Mouse (Mus musculus) left cerebral cortex, adult 18-20 months (tissue): ENCODE data around the gene Dmp1. TPM values are rescaled to one million over a fixed set of nuclear protein-coding genes. Genes with fewer than 3 reads are reported as not detected.

Experiments used
- DNase-seq, 2 experiments: peaks; one replicate each; pipeline ENCODE4 v3.0.0; 2021 to 2022; ENCODE audit warnings: low spot score in 2 of 2, mixed read lengths in 1 of 2
- total RNA-seq, 2 experiments: library from RNA; stranded (reverse); gene quantifications; 2 replicates each; pipeline ENCODE4 v1.2.3; 2021

Dmp1 gene
- total RNA-seq, 2 experiments from 2014 or later = 6.7 to 7.2 TPM

DNA sequence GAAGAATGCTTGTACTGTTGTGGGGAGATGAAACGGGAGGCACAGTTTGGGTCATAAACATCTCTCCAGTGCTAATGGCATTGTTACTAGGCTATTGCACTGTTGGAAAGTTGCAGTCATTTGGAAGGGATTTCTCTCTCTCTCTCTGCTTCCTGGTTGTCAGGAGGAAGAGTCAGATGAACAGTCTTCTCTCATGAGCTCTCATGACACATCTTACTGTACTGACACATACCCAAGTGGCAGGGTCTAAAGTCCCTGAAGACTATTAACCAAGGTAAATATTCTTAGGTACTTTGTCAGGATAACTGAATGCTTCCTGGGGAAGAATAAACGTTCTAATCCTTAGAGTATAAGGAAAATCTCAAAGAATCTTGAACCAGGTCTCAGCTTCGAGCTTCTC lies 54.2 kb downstream of the Dmp1 start:
- no peak for DNase-seq

DNA sequence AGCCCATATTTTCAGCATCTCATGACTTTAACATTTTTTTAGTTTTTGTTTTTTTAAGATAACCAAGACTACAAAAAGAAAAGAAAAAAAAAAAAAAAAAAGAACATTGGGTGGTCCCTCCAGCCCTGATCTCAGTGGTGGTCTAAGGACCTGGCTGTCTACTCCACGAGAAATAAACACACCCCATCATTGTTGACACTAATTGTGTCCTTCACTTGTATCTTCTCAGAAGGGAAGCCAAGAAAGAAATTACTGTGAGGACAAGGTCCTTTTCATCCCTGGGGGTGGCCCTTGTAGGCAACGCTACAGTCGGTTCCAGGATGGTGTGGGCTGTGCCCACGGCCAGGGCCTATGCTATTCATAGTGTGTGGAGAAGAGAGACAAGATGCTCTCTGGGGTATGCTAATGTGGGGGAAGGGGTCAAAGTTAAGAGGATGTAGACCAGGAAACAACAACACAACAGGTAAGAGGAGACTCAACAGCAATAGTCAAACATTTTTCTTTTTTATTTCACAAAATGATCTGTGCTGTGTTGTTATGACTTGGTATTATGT lies 59.6 kb downstream of the Dmp1 start:
- DNase-seq = no peak

DNA sequence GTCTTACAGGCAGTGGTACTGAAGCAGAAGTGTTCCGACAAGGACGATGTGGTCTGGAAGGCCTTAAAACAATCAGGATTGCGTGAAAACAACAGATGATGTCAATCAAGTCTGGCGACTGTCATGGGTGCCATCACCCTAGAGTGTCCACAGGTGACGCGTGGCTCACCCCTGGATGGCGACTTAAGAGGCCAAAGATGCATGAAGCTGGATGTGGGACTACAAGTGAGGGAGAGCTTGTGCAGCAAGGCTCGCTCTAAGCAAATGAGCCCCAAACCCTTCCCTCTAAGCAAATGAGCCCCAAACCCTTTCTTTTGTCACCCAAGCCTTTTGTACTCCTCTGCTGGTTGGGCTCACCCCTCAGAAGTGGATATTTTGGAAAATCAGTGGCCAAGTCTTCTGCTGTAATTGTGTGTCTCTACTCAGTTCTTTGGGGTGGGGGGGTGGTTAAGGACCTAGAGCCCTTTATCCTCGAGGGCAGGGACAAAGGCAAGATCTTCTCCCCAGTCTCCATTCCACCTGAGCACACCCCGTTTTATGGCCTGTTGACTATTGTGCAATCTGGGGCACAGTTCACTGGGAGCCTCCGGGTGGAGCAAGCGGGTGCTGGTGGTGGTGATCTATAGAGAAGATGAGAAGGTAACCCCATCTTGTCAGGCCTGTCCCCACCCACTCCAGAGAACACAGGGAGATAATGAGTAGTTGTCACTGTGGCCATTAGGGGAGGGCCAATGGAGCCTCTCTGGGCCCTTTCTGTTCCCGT lies 60.8 kb downstream of the Dmp1 start:
- DNase-seq = no peak

Other genes with a start within 250 kb of the Dmp1 start
- under 1 TPM; 0.30 to 0.44 TPM for gene Hsd17b13, start 225.2 kb upstream of the Dmp1 start, total RNA-seq
- gene Hsd17b11, start 180.7 kb upstream of the Dmp1 start, total RNA-seq = 10 to 100 TPM; 49.0 to 52.9 TPM
- gene Nudt9, start 156.3 kb upstream of the Dmp1 start, total RNA-seq = 10 to 100 TPM; 60.5 to 62.1 TPM
- not detected for gene Gm17660, start 125.0 kb upstream of the Dmp1 start, total RNA-seq
- 1,000 to 10,000 TPM; 1,509 to 1,567 TPM for gene Sparcl1, start 88.9 kb upstream of the Dmp1 start, total RNA-seq
- under 1 TPM in 1 of 2 experiments, not detected in 1; 0.16 TPM for gene Dspp, start 31.9 kb upstream of the Dmp1 start, total RNA-seq
- under 1 TPM; 0.16 to 0.35 TPM for gene Ibsp, start 96.6 kb downstream of the Dmp1 start, total RNA-seq
- gene Mepe, start 122.7 kb downstream of the Dmp1 start, total RNA-seq = not detected
- 10 to 100 TPM; 13.0 to 18.3 TPM for gene Spp1, start 232.5 kb downstream of the Dmp1 start, total RNA-seq